In the genomic region with DNA sequence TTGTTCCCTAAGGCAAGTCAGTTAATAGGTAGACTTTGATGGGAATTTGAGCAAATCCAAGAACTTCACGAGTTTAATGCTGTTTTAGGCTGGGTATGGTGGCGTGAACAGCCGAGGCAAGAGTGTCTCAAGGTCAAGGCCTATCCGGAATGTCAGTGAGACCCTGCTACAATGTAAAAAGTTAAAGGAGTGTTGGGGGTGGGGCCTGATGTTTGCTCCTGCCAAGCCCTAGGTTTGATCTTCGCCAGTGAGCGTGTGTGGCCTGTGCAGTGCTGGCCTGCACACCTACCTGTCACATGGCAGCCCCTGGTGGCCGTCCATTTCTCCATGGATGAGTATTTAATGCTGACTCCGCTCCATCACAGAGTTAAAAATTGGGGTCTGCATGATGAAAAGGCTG, we compare ENCODE assay signal across 9 mouse cellular contexts. TPM values are rescaled to one million over a fixed set of nuclear protein-coding genes. Genes with fewer than 3 reads are reported as not detected.
DNase-seq lines count a peak whose midpoint lies in the region; ATAC-seq and TF ChIP-seq lines count a peak whose summit lies in the region.
"Had no signal": no experiment of that assay in that cellular context is flagged by ENCODE, and none has a peak within 500 bp of the region (broad histone marks: within the 10 kb centered on the region; RNA-seq: fewer than 3 reads in every experiment).

No protein-coding gene starts in this region.

- peak overlapping the region; percentile 59; the same call in 1 of the 2 replicates for H3K27ac ChIP-seq in kidney, embryonic 14.5 days (ENCODE audit: low read depth, low read length)
- peak overlapping the region; percentile 87 for H3K27ac ChIP-seq in ES-Bruce4 (ENCODE audit: insufficient read depth, low read length)
- H3K27ac ChIP-seq in liver, embryonic 11.5 days (ENCODE audit: low read depth, low read length): peak overlapping the region; percentile 57

- TF ChIP-seq CTCF in ES-Bruce4 (IDR thresholded peaks at IDR 0.05; ENCODE audit: low read depth, low read length): no peak

- ATAC-seq in kidney, embryonic 14.5 days (ENCODE audit: low FRiP score, low TSS enrichment): no peak
- no peak for ATAC-seq in liver, embryonic 11.5 days (replicated peaks; ENCODE audit: low FRiP score)

- no peaks in the 10 kb centered on the region for H3K27me3 ChIP-seq in kidney, embryonic 14.5 days (ENCODE audit: control insufficient read depth, insufficient read depth, low read length)
- H3K27me3 ChIP-seq in ES-Bruce4 (ENCODE audit: control insufficient read depth, insufficient read depth, low read length, poor library complexity, severe bottlenecking): no peaks in the 10 kb centered on the region
- no peaks in the 10 kb centered on the region for H3K27me3 ChIP-seq in liver, embryonic 11.5 days (replicated peaks; ENCODE audit: control insufficient read depth, insufficient read depth, low read length)

- no peak for TF ChIP-seq POLR2A in ES-Bruce4 (IDR thresholded peaks at IDR 0.05; ENCODE audit: insufficient read depth, low read length)

- peak; percentile 57; the same call in 1 of the 2 replicates for TF ChIP-seq EP300 in ES-Bruce4 (IDR thresholded peaks at IDR 0.05; ENCODE audit: insufficient read depth, low read depth, low read length)

- H3K9ac ChIP-seq in kidney, embryonic 14.5 days (ENCODE audit: low read depth, low read length): no peak overlapping the region
- H3K9ac ChIP-seq in ES-Bruce4 (ENCODE audit: low read depth, poor library complexity, severe bottlenecking): no peak overlapping the region
- H3K9ac ChIP-seq in liver, embryonic 11.5 days (ENCODE audit: low read depth, low read length): no peak overlapping the region

- H3K36me3 ChIP-seq in kidney, embryonic 14.5 days (ENCODE audit: control insufficient read depth, insufficient read depth, low read length): peaks cover 21% of the 10 kb centered on the region
- peaks cover 1% of the 10 kb centered on the region; the same call in 1 of the 2 replicates for H3K36me3 ChIP-seq in ES-Bruce4 (ENCODE audit: control insufficient read depth, insufficient read depth, low read length, poor library complexity, severe bottlenecking)
- peaks cover 14% of the 10 kb centered on the region for H3K36me3 ChIP-seq in liver, embryonic 11.5 days (ENCODE audit: control insufficient read depth, insufficient read depth, low read length)

- peak; percentile 16 to 30 for DNase-seq in cerebellum, postnatal 10 days
- no peak for DNase-seq in cerebellum, adult 9-10 months
- DNase-seq in kidney, postnatal 4 days: no peak
- DNase-seq in liver, embryonic 11.5 days (ENCODE audit: low spot score): no peak
- DNase-seq in thymus, postnatal 14 days: no peak
- DNase-seq in urinary bladder, postnatal 14 days (ENCODE audit: low spot score): no peak
- DNase-seq: right cerebral cortex, postnatal 25 days had no signal

- no peak overlapping the region for H3K4me3 ChIP-seq in kidney, embryonic 14.5 days (ENCODE audit: low read length)
- no peak overlapping the region for H3K4me3 ChIP-seq in ES-Bruce4 (ENCODE audit: low read depth, low read length)
- no peak overlapping the region for H3K4me3 ChIP-seq in liver, embryonic 11.5 days (ENCODE audit: low read depth, low read length)

- H3K4me1 ChIP-seq in kidney, embryonic 14.5 days (ENCODE audit: control insufficient read depth, insufficient read depth, low read length): peaks cover 42% of the 10 kb centered on the region
- peaks cover 9% of the 10 kb centered on the region for H3K4me1 ChIP-seq in ES-Bruce4 (ENCODE audit: control insufficient read depth, insufficient read depth, low read length)
- peaks cover 62% of the 10 kb centered on the region for H3K4me1 ChIP-seq in liver, embryonic 11.5 days (replicated peaks; ENCODE audit: control insufficient read depth, insufficient read depth, low read length)

- H3K9me3 ChIP-seq in kidney, embryonic 14.5 days (ENCODE audit: control insufficient read depth, low read length): no peaks in the 10 kb centered on the region
- H3K9me3 ChIP-seq in ES-Bruce4 (replicated peaks; ENCODE audit: control insufficient read depth, insufficient read depth, low read length, poor library complexity, severe bottlenecking): no peaks in the 10 kb centered on the region
- no peaks in the 10 kb centered on the region for H3K9me3 ChIP-seq in liver, embryonic 11.5 days (ENCODE audit: control insufficient read depth, low read length)

- no peak overlapping the region for H3K4me2 ChIP-seq in kidney, embryonic 14.5 days (replicated peaks; ENCODE audit: low read depth, low read length)
- peak overlapping the region; percentile 15 for H3K4me2 ChIP-seq in liver, embryonic 11.5 days

- WGBS in kidney, embryonic 14.5 days: 58% methylated on average over 8 of the region's 8 CpGs
- WGBS in liver, embryonic 11.5 days: 64% methylated on average over 8 of the region's 8 CpGs

RNA-seq across cellular contexts. Expression of a gene that starts 5.5 kb away (rescaled TPM):
- 13.5 and 18.1 TPM in 2 replicates for polyA plus RNA-seq in kidney, embryonic 14.5 days (2014; fragmentation: Nextera tagmentation; extraction: Ambion mirVana)
- 26.1 and 26.7 TPM in 2 replicates for polyA plus RNA-seq in ES-Bruce4 (2011; ENCODE audit: insufficient read depth, insufficient read length, low read depth, missing spikeins)
- polyA plus RNA-seq in liver, embryonic 11.5 days (2014; fragmentation: Nextera tagmentation; extraction: Ambion mirVana): 11.9 and 12.6 TPM in 2 replicates

RNA-seq across cellular contexts. Expression of a gene that starts 51.3 kb away (rescaled TPM):
- polyA plus RNA-seq in kidney, embryonic 14.5 days (2014; fragmentation: Nextera tagmentation; extraction: Ambion mirVana): 21.0 and 36.0 TPM in 2 replicates
- 12.2 and 13.9 TPM in 2 replicates for polyA plus RNA-seq in ES-Bruce4 (2011; ENCODE audit: insufficient read depth, insufficient read length, low read depth, missing spikeins)
- 9.9 and 11.6 TPM in 2 replicates for polyA plus RNA-seq in liver, embryonic 11.5 days (2014; fragmentation: Nextera tagmentation; extraction: Ambion mirVana)

Comparison
In these comparisons a context has a peak if more than half of its experiments do, and no peak if none do; other contexts are left out.
1. DNase-seq: peak in cerebellum, postnatal 10 days (2 of 2); none in cerebellum, adult 9-10 months (single experiment), kidney, postnatal 4 days (0 of 2), liver, embryonic 11.5 days (single experiment), thymus, postnatal 14 days (single experiment) and urinary bladder, postnatal 14 days (single experiment).
2. Peak in every context shown above with its lines, with median percentiles within 50 percentile points of each other: H3K27ac ChIP-seq.